Mouse (Mus musculus): ENCODE results near the gene Pdk2. TPM values are rescaled to one million over a fixed set of nuclear protein-coding genes. Genes with fewer than 3 reads are reported as not detected.

Pdk2 gene
- polyA plus RNA-seq, 1 experiment from 2014 or later = 41.8 TPM

DNA sequence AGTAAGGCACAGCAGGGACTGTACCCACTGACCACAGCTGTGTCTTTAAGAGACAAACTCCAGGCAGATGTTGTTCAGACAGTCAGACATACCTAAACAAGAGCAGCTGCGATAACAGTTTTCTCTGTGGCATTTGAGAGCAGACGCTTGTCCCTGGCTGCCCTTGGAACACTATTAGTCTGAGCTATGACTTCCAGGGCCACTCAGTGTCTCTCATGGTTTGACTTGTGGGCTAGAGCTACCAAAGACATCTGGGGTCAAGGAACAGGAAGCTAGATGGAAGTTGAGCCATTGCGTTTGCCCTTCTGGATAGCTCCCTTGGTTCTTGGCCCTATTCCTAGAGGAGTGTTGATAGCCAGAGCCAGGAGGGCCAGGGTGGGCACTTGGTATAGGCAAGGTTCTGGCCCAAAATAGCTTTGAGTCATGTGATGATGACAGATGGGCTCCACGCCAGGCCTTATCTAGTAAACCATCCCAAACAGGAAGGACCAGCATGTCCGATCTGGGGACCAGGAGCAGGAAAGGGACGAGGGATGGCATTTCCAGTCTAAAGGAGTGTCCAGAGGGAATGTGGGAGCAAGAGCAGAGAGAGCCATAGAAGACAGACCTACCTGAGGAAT lies 38.2 kb upstream of the Pdk2 start:
- Histone ChIP-seq H3K27ac (replicated peaks) (no peak overlapping the region), H3K36me3 (no peaks in the 10 kb centered on the region), H3K4me3 (replicated peaks) (no peak overlapping the region), H3K4me1 (peaks cover 33% of the 10 kb centered on the region), H3K27me3 (peaks cover 31% of the 10 kb centered on the region), H3K9me3 (replicated peaks) (no peaks in the 10 kb centered on the region), H3K4me2 (replicated peaks) (no peak overlapping the region), H3K9ac (no peak overlapping the region)
- 68% methylated on average over 6 of the region's 6 CpGs for WGBS
- no peak for ATAC-seq (ENCODE audit: insufficient number of reproducible peaks, low FRiP score, low TSS enrichment, low read depth)

DNA sequence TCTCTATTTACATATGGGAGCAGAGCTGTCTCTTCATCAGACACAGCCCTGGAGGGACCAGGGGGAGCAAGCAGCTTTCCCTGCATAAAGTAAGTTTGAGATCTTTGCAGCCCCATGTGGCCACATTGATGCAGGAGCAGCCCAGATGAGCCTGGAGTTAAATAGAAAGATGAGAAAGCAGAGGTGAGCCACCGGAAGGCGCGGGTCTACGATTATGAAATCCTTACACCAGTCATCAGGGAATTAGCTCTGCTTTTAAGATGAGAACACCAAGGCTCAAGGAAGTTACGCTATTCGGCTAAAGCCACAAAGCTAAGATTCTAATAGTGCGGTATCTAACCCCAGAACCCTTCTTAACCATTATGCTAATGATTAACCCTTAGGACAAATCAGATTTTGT lies 36.8 kb upstream of the Pdk2 start:
- H3K4me3 ChIP-seq (replicated peaks) = no peak overlapping the region
- WGBS = 27% methylated on average over 7 of the region's 7 CpGs
- H3K4me2 ChIP-seq (replicated peaks) = no peak overlapping the region
- H3K27me3 ChIP-seq = peaks cover 34% of the 10 kb centered on the region
- no peak for ATAC-seq (ENCODE audit: insufficient number of reproducible peaks, low FRiP score, low TSS enrichment, low read depth)
- H3K27ac ChIP-seq (replicated peaks) = no peak overlapping the region
- no peak overlapping the region for H3K9ac ChIP-seq
- no peaks in the 10 kb centered on the region for H3K36me3 ChIP-seq
- H3K4me1 ChIP-seq = peaks cover 35% of the 10 kb centered on the region
- H3K9me3 ChIP-seq (replicated peaks) = no peaks in the 10 kb centered on the region

DNA sequence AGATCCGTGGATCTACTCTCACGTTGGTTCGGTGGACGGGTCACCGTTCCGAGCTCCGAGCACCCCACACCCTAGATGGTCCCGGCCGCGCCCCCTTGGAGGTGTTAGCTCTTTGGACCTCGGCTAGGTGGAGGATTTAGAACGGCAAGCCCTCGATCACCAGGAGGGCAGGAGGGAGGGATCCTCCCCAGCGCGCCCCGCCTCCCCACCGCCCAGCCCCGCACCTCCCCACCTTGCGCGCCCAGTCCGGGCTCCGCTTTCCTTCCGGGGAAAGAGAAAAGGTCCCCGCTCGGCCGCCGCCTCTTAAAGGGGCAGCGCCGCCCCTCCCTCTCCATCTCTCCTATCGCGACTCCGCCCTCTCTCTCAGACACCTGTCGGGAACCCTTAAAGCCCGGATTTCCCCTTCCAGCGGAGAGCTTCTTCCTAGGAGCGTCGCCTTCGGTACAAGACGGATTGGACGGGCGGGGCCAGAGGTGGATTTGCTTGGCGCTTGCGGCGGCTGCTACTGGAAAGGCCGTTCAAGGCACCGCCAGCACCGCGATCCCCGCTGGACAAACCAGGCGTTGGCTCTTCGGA lies 35.5 kb upstream of the Pdk2 start, which contains the start of gene Itga3:
Gene Itga3 (minus strand): TSS at position 266 of the 576 bp plus-strand sequence.
- peak; percentile 73 for ATAC-seq (ENCODE audit: insufficient number of reproducible peaks, low FRiP score, low TSS enrichment, low read depth)
- H3K4me1 ChIP-seq = peaks cover 48% of the 10 kb centered on the region
- H3K4me2 ChIP-seq (replicated peaks) = peak within 1 kb of the TSS; percentile 98
- peak within 1 kb of the TSS; percentile 55 for H3K9ac ChIP-seq
- peak within 1 kb of the TSS; percentile 60 for H3K4me3 ChIP-seq (replicated peaks)
- under 1% methylated on average over 51 of the region's 51 CpGs for WGBS
- H3K27ac ChIP-seq (replicated peaks) = peak within 1 kb of the TSS; percentile 65
- no peaks in the 10 kb centered on the region for H3K9me3 ChIP-seq (replicated peaks)
- H3K36me3 ChIP-seq = no peaks in the 10 kb centered on the region
- H3K27me3 ChIP-seq = peaks cover 34% of the 10 kb centered on the region

DNA sequence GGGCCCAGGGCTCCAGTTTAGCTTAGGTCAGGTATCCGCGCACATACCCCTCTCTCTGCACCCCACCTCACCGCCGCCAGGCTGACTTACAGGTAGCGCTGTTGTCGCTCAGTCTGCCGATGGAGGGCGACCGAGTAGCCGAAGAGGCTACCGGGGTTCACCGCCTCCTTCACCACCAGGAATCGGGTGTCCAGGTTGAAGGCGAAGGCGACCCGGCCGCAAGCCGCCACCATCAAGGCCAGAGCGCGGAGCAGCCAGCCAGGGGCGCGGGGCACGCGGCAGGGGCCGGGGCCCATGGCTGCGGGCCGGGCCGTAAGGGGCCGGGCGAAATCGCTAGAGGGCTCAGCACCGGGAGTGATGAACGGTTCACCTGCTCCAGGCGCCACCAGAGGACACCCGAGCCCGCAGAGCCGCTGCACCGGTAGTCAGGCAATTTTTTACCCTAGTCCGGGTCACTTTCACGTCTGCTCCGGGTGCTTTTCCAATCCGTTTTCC lies 34.9 kb upstream of the Pdk2 start:
- WGBS = under 1% methylated on average over 42 of the region's 42 CpGs
- Histone ChIP-seq H3K9ac (peak overlapping the region; percentile 55), H3K36me3 (no peaks in the 10 kb centered on the region), H3K4me1 (peaks cover 54% of the 10 kb centered on the region), H3K27me3 (peaks cover 34% of the 10 kb centered on the region), H3K9me3 (replicated peaks) (no peaks in the 10 kb centered on the region), H3K27ac (replicated peaks) (peak overlapping the region; percentile 65), H3K4me2 (replicated peaks) (peak overlapping the region; percentile 98), H3K4me3 (replicated peaks) (peak overlapping the region; percentile 60)
- ATAC-seq (ENCODE audit: insufficient number of reproducible peaks, low FRiP score, low TSS enrichment, low read depth) = peak; percentile 31; the same call in 1 of the 2 replicates

DNA sequence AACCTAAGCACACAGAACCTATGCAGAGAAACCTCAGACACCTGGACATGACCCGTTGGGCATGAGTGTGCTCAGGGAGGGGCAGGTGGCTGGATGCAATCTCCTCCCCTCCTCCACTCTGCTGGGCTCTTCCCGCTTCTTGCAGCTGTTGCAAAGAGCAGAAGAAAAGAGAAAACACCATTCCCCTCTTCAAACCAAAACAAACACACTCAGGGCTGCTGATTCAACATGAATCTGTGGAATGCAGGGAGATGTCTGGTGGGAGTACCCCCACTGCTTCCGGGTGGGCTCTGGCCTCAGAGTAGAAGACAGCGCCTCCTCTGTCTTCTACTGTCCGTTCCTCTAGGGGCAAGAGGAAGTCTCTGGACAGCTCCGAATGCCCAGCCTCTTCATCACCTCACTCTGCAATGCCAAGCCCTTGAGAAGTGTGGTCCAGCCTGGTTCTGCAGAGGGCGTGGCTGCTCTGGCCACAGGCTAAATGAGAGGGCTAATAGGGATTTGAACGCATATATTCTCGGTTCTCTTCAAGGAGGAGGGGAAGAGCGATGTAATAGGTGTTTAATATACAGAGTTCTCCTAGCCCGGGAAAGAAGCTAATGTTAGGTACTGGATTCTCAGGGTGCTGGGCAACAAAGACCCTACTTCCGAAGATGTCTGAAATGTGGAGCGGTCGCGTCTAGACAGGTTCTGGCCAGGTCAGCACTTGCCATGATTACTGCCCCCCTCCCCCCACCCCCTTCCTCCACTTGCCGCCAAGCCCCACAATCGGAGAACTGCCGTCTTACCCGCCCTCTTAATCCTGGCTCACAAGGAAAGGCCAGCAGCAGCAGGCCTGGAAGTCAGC lies 34.3 kb upstream of the Pdk2 start:
- Histone ChIP-seq H3K36me3 (no peaks in the 10 kb centered on the region), H3K4me3 (replicated peaks) (peak overlapping the region; percentile 60), H3K9ac (peak overlapping the region; percentile 55), H3K27me3 (peaks cover 34% of the 10 kb centered on the region), H3K4me2 (replicated peaks) (peak overlapping the region; percentile 98), H3K27ac (replicated peaks) (peak overlapping the region; percentile 65), H3K9me3 (replicated peaks) (no peaks in the 10 kb centered on the region), H3K4me1 (peaks cover 61% of the 10 kb centered on the region)
- no peak for ATAC-seq (ENCODE audit: insufficient number of reproducible peaks, low FRiP score, low TSS enrichment, low read depth)
- 4% methylated on average over 19 of the region's 19 CpGs for WGBS

DNA sequence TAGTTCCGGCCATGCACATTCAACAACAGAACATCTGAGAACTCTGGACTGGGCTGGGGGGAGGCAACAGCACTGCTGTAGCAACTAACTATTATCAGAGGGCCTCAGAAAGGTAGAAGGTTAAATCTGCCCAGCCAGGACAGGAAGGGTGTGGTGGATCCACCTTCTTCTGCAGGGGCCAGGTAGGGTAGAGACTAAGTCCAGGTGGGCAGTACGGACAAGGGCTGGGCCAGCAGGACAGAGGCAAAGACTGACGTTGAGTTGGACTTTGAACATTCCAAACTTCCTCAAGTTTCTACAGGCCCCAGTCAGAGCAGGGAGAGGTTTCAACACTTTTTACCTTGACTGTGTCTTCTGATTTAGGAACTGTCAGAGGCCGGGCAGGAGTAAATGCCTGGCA lies 33.5 kb upstream of the Pdk2 start:
- H3K27ac ChIP-seq (replicated peaks) = no peak overlapping the region

DNA sequence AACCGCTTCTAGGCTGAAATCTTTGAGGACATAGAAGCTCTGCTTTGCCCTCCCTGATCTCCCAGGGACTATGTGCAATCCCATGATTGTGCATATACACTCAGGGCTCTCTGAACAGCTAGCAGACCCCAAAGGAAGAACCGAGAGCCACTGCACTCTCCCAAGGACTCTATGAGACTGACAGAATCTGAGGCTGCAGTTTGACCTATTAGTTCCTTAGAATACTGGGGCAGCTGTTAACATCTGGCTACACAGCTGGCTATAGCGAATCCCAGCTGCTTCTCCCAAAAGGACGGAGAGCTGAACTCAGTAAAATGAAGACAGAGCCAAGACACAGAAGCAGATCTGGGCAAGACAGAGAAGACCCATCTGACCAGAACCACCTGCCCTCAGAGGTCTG lies 32.7 kb upstream of the Pdk2 start:
- Histone ChIP-seq H3K4me2 (replicated peaks) (no peak overlapping the region), H3K36me3 (no peaks in the 10 kb centered on the region)

More for the DNA sequence above, 33.5 kb upstream of the Pdk2 start:
- no peak for ATAC-seq (ENCODE audit: insufficient number of reproducible peaks, low FRiP score, low TSS enrichment, low read depth)
- H3K4me3 ChIP-seq (replicated peaks) = peak overlapping the region; percentile 60
- no peak overlapping the region for H3K9ac ChIP-seq
- 60% methylated on average over 4 of the region's 4 CpGs for WGBS
- H3K4me1 ChIP-seq = peaks cover 68% of the 10 kb centered on the region
- no peaks in the 10 kb centered on the region for H3K36me3 ChIP-seq
- H3K27me3 ChIP-seq = peaks cover 34% of the 10 kb centered on the region
- H3K4me2 ChIP-seq (replicated peaks) = peak overlapping the region; percentile 98
- no peaks in the 10 kb centered on the region for H3K9me3 ChIP-seq (replicated peaks)

DNA sequence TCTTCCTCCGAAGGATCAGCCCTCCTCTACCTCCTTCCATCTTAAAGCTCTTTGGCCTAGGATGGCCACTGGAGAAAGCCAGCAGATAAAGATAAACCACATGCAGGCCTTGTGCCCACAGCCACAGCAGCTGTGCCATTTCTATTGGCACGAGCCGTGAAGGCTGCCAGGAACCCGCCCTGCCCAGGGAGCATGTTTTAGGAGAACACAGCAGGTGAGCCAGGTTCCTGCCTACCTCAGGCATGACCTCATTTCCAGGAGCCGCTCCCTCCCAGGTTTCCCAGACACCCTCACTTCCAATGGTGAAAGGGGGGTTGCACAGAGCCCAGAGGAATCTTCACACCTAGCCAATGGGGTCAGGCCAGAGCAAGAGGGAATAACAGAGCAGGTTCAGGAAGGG lies 31.6 kb upstream of the Pdk2 start:
- Histone ChIP-seq H3K4me3 (replicated peaks) (no peak overlapping the region), H3K4me1 (peaks cover 71% of the 10 kb centered on the region), H3K9ac (no peak overlapping the region), H3K36me3 (no peaks in the 10 kb centered on the region), H3K9me3 (replicated peaks) (no peaks in the 10 kb centered on the region), H3K4me2 (replicated peaks) (no peak overlapping the region; the same call in 1 of the 2 replicates), H3K27me3 (peaks cover 28% of the 10 kb centered on the region), H3K27ac (replicated peaks) (no peak overlapping the region)
- ATAC-seq (ENCODE audit: insufficient number of reproducible peaks, low FRiP score, low TSS enrichment, low read depth) = no peak
- WGBS = 53% methylated on average over 5 of the region's 5 CpGs

More for the DNA sequence above, 32.7 kb upstream of the Pdk2 start:
- peaks cover 34% of the 10 kb centered on the region for H3K27me3 ChIP-seq
- H3K4me1 ChIP-seq = peaks cover 76% of the 10 kb centered on the region
- no peak overlapping the region for H3K9ac ChIP-seq
- no peak for ATAC-seq (ENCODE audit: insufficient number of reproducible peaks, low FRiP score, low TSS enrichment, low read depth)
- H3K4me3 ChIP-seq (replicated peaks) = no peak overlapping the region
- no peaks in the 10 kb centered on the region for H3K9me3 ChIP-seq (replicated peaks)
- H3K27ac ChIP-seq (replicated peaks) = no peak overlapping the region
- 55% methylated on average over 4 of the region's 4 CpGs for WGBS

DNA sequence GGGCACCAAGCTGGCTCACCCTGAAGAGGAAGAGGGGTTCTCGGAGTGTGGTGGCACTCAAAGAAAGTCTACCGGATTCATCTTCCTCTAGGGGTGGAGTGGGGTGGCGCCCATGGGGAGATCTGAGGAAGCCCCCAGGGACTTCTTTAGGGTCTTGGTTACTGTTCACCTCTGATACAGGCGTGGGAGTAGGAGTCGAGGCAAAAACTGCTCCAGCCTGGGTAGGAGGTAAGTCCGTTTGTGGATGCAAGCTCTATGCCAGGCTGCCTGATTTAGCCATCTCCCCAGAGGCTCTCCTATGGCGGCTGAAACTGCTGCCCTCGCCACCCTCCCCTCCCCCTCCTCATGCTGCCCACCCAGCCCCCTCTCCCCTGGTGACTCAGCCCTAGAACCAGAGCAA lies 31.0 kb upstream of the Pdk2 start:
- H3K4me3 ChIP-seq (replicated peaks) = no peak overlapping the region
- H3K27ac ChIP-seq (replicated peaks) = peak overlapping the region; percentile 4; the same call in 1 of the 2 replicates
- H3K4me1 ChIP-seq = peaks cover 69% of the 10 kb centered on the region
- H3K9ac ChIP-seq = no peak overlapping the region
- 50% methylated on average over 8 of the region's 8 CpGs for WGBS
- no peak overlapping the region for H3K4me2 ChIP-seq (replicated peaks)
- no peak for ATAC-seq (ENCODE audit: insufficient number of reproducible peaks, low FRiP score, low TSS enrichment, low read depth)
- peaks cover 23% of the 10 kb centered on the region for H3K27me3 ChIP-seq
- no peaks in the 10 kb centered on the region for H3K36me3 ChIP-seq
- no peaks in the 10 kb centered on the region for H3K9me3 ChIP-seq (replicated peaks)

DNA sequence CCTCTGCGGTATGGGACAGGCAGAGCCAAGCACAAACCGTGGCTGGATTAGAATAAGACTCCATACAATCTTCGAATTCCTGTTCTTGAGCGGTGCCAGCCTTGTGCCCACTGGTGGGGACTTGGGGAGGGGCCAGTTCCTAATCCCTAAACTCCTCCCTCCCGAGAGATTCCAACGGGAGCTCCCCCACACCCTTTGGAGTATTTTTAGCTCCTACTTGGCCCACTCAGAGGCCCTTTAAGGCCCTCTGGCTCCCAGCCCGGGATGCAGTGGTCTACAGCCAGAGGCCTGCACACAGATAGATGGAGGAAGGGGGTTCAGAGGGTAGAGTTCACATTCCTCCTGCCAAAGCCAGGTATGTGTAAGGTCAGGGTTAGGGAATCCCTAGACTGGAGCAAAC lies 30.1 kb upstream of the Pdk2 start:
- Histone ChIP-seq H3K4me1 (peaks cover 61% of the 10 kb centered on the region), H3K27ac (replicated peaks) (peak overlapping the region; percentile 60; the same call in 1 of the 2 replicates), H3K4me3 (replicated peaks) (no peak overlapping the region), H3K27me3 (peaks cover 17% of the 10 kb centered on the region), H3K36me3 (no peaks in the 10 kb centered on the region), H3K9ac (no peak overlapping the region), H3K9me3 (replicated peaks) (no peaks in the 10 kb centered on the region), H3K4me2 (replicated peaks) (no peak overlapping the region)
- 0 out of 2 replicates have a peak, but pooled peaks have one; percentile 58 for ATAC-seq (ENCODE audit: insufficient number of reproducible peaks, low FRiP score, low TSS enrichment, low read depth)
- 33% methylated on average over 7 of the region's 7 CpGs for WGBS
